Mouse (Mus musculus): Measurements from ENCODE around the gene Aarsd1. TPM values are rescaled to one million over a fixed set of nuclear protein-coding genes. Genes with fewer than 3 reads are reported as not detected.

The Aarsd1 gene
- polyA plus RNA-seq, 1 experiment, result 10.8 TPM

- peak overlapping the region; percentile 91; the same call in 1 of the 2 replicates for H3K27ac ChIP-seq (ENCODE audit: insufficient read depth, low read depth, low read length)
- TF ChIP-seq CTCF (IDR thresholded peaks at IDR 0.05; ENCODE audit: extremely low read depth, insufficient read length, insufficient replicate concordance, low read depth, low read length) (no peak), POLR2A (IDR thresholded peaks at IDR 0.05; ENCODE audit: low read depth, low read length) (no peak)
- peaks cover 44% of the 10 kb centered on the region for H3K36me3 ChIP-seq (ENCODE audit: control insufficient read depth, insufficient read depth, low read length)
Measured at GRCm38 (mm10) chr11:101462583-101463440, 45.4 kb upstream of the Aarsd1 start.

GRCm38 (mm10) chr11:101462141-101462540 is 44.7 kb upstream of the Aarsd1 start:
- Histone ChIP-seq H3K4me3 (ENCODE audit: low read depth, low read length) (no peak overlapping the region), H3K27ac (ENCODE audit: insufficient read depth, low read depth, low read length) (no peak overlapping the region), H3K36me3 (ENCODE audit: control insufficient read depth, insufficient read depth, low read length) (peaks cover 51% of the 10 kb centered on the region), H3K27me3 (ENCODE audit: control insufficient read depth, insufficient read depth, low read length) (no peaks in the 10 kb centered on the region), H3K4me1 (ENCODE audit: control insufficient read depth, insufficient read depth, insufficient read length, low read length) (peaks cover 15% of the 10 kb centered on the region)
- no peak for TF ChIP-seq CTCF (IDR thresholded peaks at IDR 0.05; ENCODE audit: extremely low read depth, insufficient read length, insufficient replicate concordance, low read depth, low read length)
- WGBS, result 82% methylated on average over 14 of the region's 14 CpGs

More at GRCm38 (mm10) chr11:101462583-101463440, 45.4 kb upstream of the Aarsd1 start:
- Histone ChIP-seq H3K4me1 (ENCODE audit: control insufficient read depth, insufficient read depth, insufficient read length, low read length) (peaks cover 15% of the 10 kb centered on the region), H3K4me3 (ENCODE audit: low read depth, low read length) (no peak overlapping the region), H3K27me3 (ENCODE audit: control insufficient read depth, insufficient read depth, low read length) (no peaks in the 10 kb centered on the region)
- WGBS, result 17% methylated on average over 13 of the region's 13 CpGs

- Histone ChIP-seq H3K4me3 (ENCODE audit: low read depth, low read length) (no peak overlapping the region), H3K36me3 (ENCODE audit: control insufficient read depth, insufficient read depth, low read length) (peaks cover 59% of the 10 kb centered on the region), H3K4me1 (ENCODE audit: control insufficient read depth, insufficient read depth, insufficient read length, low read length) (peaks cover 21% of the 10 kb centered on the region), H3K27ac (ENCODE audit: insufficient read depth, low read depth, low read length) (no peak overlapping the region), H3K27me3 (ENCODE audit: control insufficient read depth, insufficient read depth, low read length) (no peaks in the 10 kb centered on the region)
- TF ChIP-seq POLR2A (IDR thresholded peaks at IDR 0.05; ENCODE audit: low read depth, low read length) (no peak), CTCF (IDR thresholded peaks at IDR 0.05; ENCODE audit: extremely low read depth, insufficient read length, insufficient replicate concordance, low read depth, low read length) (no peak)
- 88% methylated on average over 15 of the region's 15 CpGs for WGBS
Measured at GRCm38 (mm10) chr11:101460321-101460720, 42.9 kb upstream of the Aarsd1 start.

- 84% methylated on average over 6 of the region's 6 CpGs for WGBS
- Histone ChIP-seq H3K27me3 (ENCODE audit: control insufficient read depth, insufficient read depth, low read length) (no peaks in the 10 kb centered on the region), H3K27ac (ENCODE audit: insufficient read depth, low read depth, low read length) (no peak overlapping the region), H3K36me3 (ENCODE audit: control insufficient read depth, insufficient read depth, low read length) (peaks cover 59% of the 10 kb centered on the region), H3K4me1 (ENCODE audit: control insufficient read depth, insufficient read depth, insufficient read length, low read length) (peaks cover 23% of the 10 kb centered on the region), H3K4me3 (ENCODE audit: low read depth, low read length) (no peak overlapping the region)
- TF ChIP-seq POLR2A (IDR thresholded peaks at IDR 0.05; ENCODE audit: low read depth, low read length), result no peak
- no peak for TF ChIP-seq CTCF (IDR thresholded peaks at IDR 0.05; ENCODE audit: extremely low read depth, insufficient read length, insufficient replicate concordance, low read depth, low read length)
Measured at GRCm38 (mm10) chr11:101459716-101460115, 42.3 kb upstream of the Aarsd1 start.

GRCm38 (mm10) chr11:101458217-101458616 is 40.8 kb upstream of the Aarsd1 start:
- WGBS, result 91% methylated on average over 12 of the region's 12 CpGs
- H3K36me3 ChIP-seq (ENCODE audit: control insufficient read depth, insufficient read depth, low read length), result peaks cover 60% of the 10 kb centered on the region
- no peak overlapping the region for H3K27ac ChIP-seq (ENCODE audit: insufficient read depth, low read depth, low read length)
- H3K27me3 ChIP-seq (ENCODE audit: control insufficient read depth, insufficient read depth, low read length), result no peaks in the 10 kb centered on the region
- TF ChIP-seq POLR2A (IDR thresholded peaks at IDR 0.05; ENCODE audit: low read depth, low read length) (no peak), CTCF (IDR thresholded peaks at IDR 0.05; ENCODE audit: extremely low read depth, insufficient read length, insufficient replicate concordance, low read depth, low read length) (no peak)
- no peak overlapping the region for H3K4me3 ChIP-seq (ENCODE audit: low read depth, low read length)
- peaks cover 22% of the 10 kb centered on the region for H3K4me1 ChIP-seq (ENCODE audit: control insufficient read depth, insufficient read depth, insufficient read length, low read length)

GRCm38 (mm10) chr11:101457631-101458030 is 40.2 kb upstream of the Aarsd1 start:
- H3K27ac ChIP-seq (ENCODE audit: insufficient read depth, low read depth, low read length), result no peak overlapping the region
- peaks cover 25% of the 10 kb centered on the region for H3K4me1 ChIP-seq (ENCODE audit: control insufficient read depth, insufficient read depth, insufficient read length, low read length)
- H3K4me3 ChIP-seq (ENCODE audit: low read depth, low read length), result no peak overlapping the region
- 92% methylated on average over 9 of the region's 9 CpGs for WGBS
- TF ChIP-seq POLR2A (IDR thresholded peaks at IDR 0.05; ENCODE audit: low read depth, low read length), result no peak
- no peak for TF ChIP-seq CTCF (IDR thresholded peaks at IDR 0.05; ENCODE audit: extremely low read depth, insufficient read length, insufficient replicate concordance, low read depth, low read length)
- no peaks in the 10 kb centered on the region for H3K27me3 ChIP-seq (ENCODE audit: control insufficient read depth, insufficient read depth, low read length)
- H3K36me3 ChIP-seq (ENCODE audit: control insufficient read depth, insufficient read depth, low read length), result peaks cover 60% of the 10 kb centered on the region

GRCm38 (mm10) chr11:101455627-101456026 is 38.2 kb upstream of the Aarsd1 start:
- H3K4me1 ChIP-seq (ENCODE audit: control insufficient read depth, insufficient read depth, insufficient read length, low read length), result peaks cover 26% of the 10 kb centered on the region; the same call in 1 of the 2 replicates
- peaks cover 44% of the 10 kb centered on the region for H3K36me3 ChIP-seq (ENCODE audit: control insufficient read depth, insufficient read depth, low read length)
- H3K27ac ChIP-seq (ENCODE audit: insufficient read depth, low read depth, low read length), result peak overlapping the region; percentile 76; the same call in 1 of the 2 replicates
- WGBS, result 42% methylated on average over 7 of the region's 7 CpGs
- H3K27me3 ChIP-seq (ENCODE audit: control insufficient read depth, insufficient read depth, low read length), result no peaks in the 10 kb centered on the region
- H3K4me3 ChIP-seq (ENCODE audit: low read depth, low read length), result no peak overlapping the region
- TF ChIP-seq CTCF (IDR thresholded peaks at IDR 0.05; ENCODE audit: extremely low read depth, insufficient read length, insufficient replicate concordance, low read depth, low read length) (no peak), POLR2A (IDR thresholded peaks at IDR 0.05; ENCODE audit: low read depth, low read length) (no peak)
